Mouse (Mus musculus) liver, postnatal 0 days (tissue): ENCODE data around the gene Dct. TPM values are rescaled to one million over a fixed set of nuclear protein-coding genes. Genes with fewer than 3 reads are reported as not detected.

Experiments
- ATAC-seq: fragments of 200-750 bp; cut with Nextera tagmentation; 2 replicates; pipeline ENCODE4 v1.8.0; 2017; ENCODE audit warnings: mild to moderate bottlenecking, moderate library complexity
- DNase-seq: peaks from one replicate; pipeline ENCODE4 v3.0.0-alpha.2; 2016
- H3K27ac ChIP-seq: fragments of 300-500 bp; sonication (generic); 2 replicates; pipeline ENCODE4 v1.5.1; 2014; ENCODE audit warnings: antibody characterized with exemption, moderate library complexity, mild to moderate bottlenecking, low read depth
- H3K27me3 ChIP-seq: fragments of 300-500 bp; sonication (generic); 2 replicates; pipeline ENCODE4 v1.6.1; 2014; ENCODE audit warnings: low read length, control low read depth, mixed read lengths; ENCODE audit not compliant: insufficient read depth
- H3K36me3 ChIP-seq: fragments of 300-500 bp; sonication (generic); replicated peaks from 2 replicates; pipeline ENCODE4 v1.6.1; 2014; ENCODE audit warnings: mild to moderate bottlenecking, control low read depth, low read length, moderate library complexity, mixed read lengths; ENCODE audit not compliant: insufficient read depth
- H3K4me1 ChIP-seq: fragments of 300-500 bp; sonication (generic); 2 replicates; pipeline ENCODE4 v1.6.1; 2014; ENCODE audit warnings: antibody characterized with exemption, mild to moderate bottlenecking, control low read depth; ENCODE audit not compliant: insufficient read depth
- H3K4me2 ChIP-seq: fragments of 300-500 bp; sonication (generic); 2 replicates; pipeline ENCODE4 v1.6.1; 2014; ENCODE audit warnings: low read depth, mild to moderate bottlenecking, low read length, moderate library complexity, mixed read lengths
- H3K4me3 ChIP-seq: fragments of 300-500 bp; sonication (generic); 2 replicates; pipeline ENCODE4 v1.5.1; 2014; ENCODE audit warnings: low read depth, low read length
- H3K9ac ChIP-seq: fragments of 300-500 bp; sonication (generic); replicated peaks from 2 replicates; pipeline ENCODE4 v1.6.1; 2014; ENCODE audit warnings: mild to moderate bottlenecking, moderate library complexity
- H3K9me3 ChIP-seq: fragments of 300-500 bp; sonication (generic); 2 replicates; pipeline ENCODE4 v1.6.1; 2016; ENCODE audit warnings: mild to moderate bottlenecking, control low read depth, low read length, mixed read lengths
- CTCF ChIP-seq: sonication (generic); IDR thresholded peaks from 2 replicates; pipeline ENCODE4 v1.5.1; 2016; ENCODE audit warnings: antibody characterized with exemption, low read depth
- EP300 ChIP-seq: IDR thresholded peaks from 2 replicates; pipeline ENCODE4 v1.6.1; 2016; ENCODE audit warnings: antibody characterized with exemption, low read depth, mild to moderate bottlenecking
- WGBS: fragments of 180-500 bp; shearing (Covaris S2); extraction: QIAGEN DNeasy Blood & Tissue Kit; methylation state at CpG from one replicate; pipeline ENCODE4 v1.1.7; 2014; ENCODE audit not compliant: insufficient replicate concordance; 5-methylcytosine and 5-hydroxymethylcytosine counted together
- polyA plus RNA-seq: library from polyadenylated mRNA; unstranded; fragments of >200 nt; fragmentation: Nextera tagmentation; extraction: Ambion mirVana; gene quantifications from 2 replicates; pipeline ENCODE4 v1.2.1, GENCODE M21; 2015

Dct gene
- polyA plus RNA-seq, 1 experiment from 2014 or later = 1.0 TPM

DNA sequence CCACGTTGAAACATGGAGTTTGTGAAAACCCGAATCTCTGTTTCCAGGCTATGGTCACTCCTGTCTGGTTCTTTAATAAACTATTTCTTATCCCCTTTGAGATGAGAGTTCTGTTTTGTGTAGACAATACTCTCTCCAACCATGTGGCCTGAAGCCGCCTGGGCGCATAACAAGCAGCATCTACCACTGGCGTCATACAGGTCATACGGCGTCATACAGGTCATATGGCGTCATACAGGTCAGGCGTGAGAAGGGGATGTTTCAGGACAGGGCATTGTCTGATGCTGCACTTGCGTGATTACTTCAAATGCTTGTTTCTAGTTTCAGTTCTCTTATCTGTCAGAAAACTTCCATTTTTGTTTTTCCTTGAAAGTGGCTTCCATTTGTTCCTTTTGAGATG is 47.6 kb downstream of the Dct start:
- ATAC-seq (no peak), DNase-seq (no peak)
- Histone ChIP-seq H3K9me3 (no peaks in the 10 kb centered on the region), H3K36me3 (no peaks in the 10 kb centered on the region), H3K4me2 (no peak overlapping the region), H3K4me1 (peaks cover 5% of the 10 kb centered on the region; the same call in 1 of the 2 replicates), H3K27ac (no peak overlapping the region), H3K4me3 (no peak overlapping the region), H3K9ac (no peak overlapping the region), H3K27me3 (no peaks in the 10 kb centered on the region)
- WGBS = 81% methylated on average over 10 of the region's 10 CpGs
- TF ChIP-seq CTCF (no peak), EP300 (no peak)

DNA sequence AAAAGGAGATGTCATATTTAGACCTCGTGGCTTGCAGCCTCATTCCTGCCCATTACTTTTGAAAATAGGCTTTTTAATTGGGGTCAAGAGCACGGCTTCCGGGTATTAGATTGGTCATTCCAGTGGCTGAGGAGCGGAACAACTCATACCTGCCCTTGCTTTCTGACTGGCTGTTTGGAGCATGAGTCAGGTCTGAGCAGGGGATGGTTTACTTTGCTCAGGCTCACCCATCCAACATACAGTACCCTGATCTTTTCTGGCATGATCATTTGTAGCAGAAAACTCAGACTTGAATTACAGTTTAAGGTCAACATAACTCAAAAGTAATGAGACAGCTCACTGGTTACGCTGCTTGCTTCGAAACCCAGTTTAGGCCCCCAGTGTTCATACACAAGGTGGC is 58.2 kb downstream of the Dct start:
- Histone ChIP-seq H3K27me3 (no peaks in the 10 kb centered on the region), H3K27ac (no peak overlapping the region), H3K4me1 (no peaks in the 10 kb centered on the region), H3K9me3 (no peaks in the 10 kb centered on the region), H3K36me3 (no peaks in the 10 kb centered on the region), H3K4me3 (no peak overlapping the region), H3K9ac (no peak overlapping the region), H3K4me2 (no peak overlapping the region)
- 79% methylated on average over 6 of the region's 6 CpGs for WGBS
- DNase-seq = no peak
- ATAC-seq = no peak
- TF ChIP-seq CTCF (no peak), EP300 (no peak)

DNA sequence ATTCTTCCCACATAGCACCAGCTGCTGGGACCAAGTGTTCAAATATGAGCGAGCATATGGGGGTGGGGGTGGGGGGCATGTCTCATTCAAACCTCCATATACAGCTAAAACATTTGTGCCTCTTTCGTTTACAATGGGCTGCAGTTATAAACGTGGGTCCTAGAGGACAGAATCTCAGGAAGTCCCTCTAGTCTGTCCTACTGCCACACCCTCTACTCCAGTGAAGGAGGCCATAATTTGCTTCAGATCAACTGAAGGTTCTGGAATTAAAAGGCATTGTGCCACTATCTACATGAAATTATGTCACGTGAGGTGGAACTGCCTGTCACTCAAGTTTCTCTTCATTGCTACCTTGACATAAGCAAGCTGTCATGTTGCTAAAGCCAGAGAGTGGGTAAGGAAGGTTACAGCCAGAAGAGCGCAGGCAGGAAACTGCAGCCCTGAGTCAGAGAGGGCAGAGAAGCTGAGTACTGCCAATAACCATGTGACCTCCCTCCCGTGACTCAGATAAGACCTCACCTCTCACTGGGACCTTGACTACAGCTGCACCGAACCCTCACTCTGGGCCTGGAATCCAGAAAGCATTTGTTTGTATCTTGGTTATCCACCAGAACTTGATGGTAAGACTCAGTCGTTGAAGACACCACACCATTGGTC is 59.3 kb downstream of the Dct start:
- 57% methylated on average over 8 of the region's 8 CpGs for WGBS
- no peak overlapping the region for H3K4me3 ChIP-seq
- H3K9ac ChIP-seq = no peak overlapping the region
- H3K4me2 ChIP-seq = no peak overlapping the region
- no peak overlapping the region for H3K27ac ChIP-seq
- no peaks in the 10 kb centered on the region for H3K4me1 ChIP-seq
- H3K27me3 ChIP-seq = no peaks in the 10 kb centered on the region
- DNase-seq (no peak), ATAC-seq (no peak)
- no peaks in the 10 kb centered on the region for H3K36me3 ChIP-seq
- no peak for TF ChIP-seq CTCF
- TF ChIP-seq EP300 = no peak
- H3K9me3 ChIP-seq = no peaks in the 10 kb centered on the region

GRCm38 (mm10) chr14:117990203-117990602 is 61.8 kb downstream of the Dct start:
- no peaks in the 10 kb centered on the region for H3K4me1 ChIP-seq
- H3K36me3 ChIP-seq = no peaks in the 10 kb centered on the region
- H3K9me3 ChIP-seq = no peaks in the 10 kb centered on the region

GRCm38 (mm10) chr14:117988444-117988843 is 63.6 kb downstream of the Dct start:
- TF ChIP-seq CTCF (no peak), EP300 (no peak)
- Histone ChIP-seq H3K4me2 (no peak overlapping the region), H3K9me3 (no peaks in the 10 kb centered on the region), H3K27ac (no peak overlapping the region), H3K9ac (no peak overlapping the region), H3K4me3 (no peak overlapping the region), H3K4me1 (no peaks in the 10 kb centered on the region), H3K36me3 (no peaks in the 10 kb centered on the region), H3K27me3 (no peaks in the 10 kb centered on the region)
- ATAC-seq (no peak), DNase-seq (no peak)
- WGBS = 78% methylated on average over 10 of the region's 10 CpGs

More at GRCm38 (mm10) chr14:117990203-117990602, 61.8 kb downstream of the Dct start:
- DNase-seq (no peak), ATAC-seq (no peak)
- no peak overlapping the region for H3K27ac ChIP-seq
- H3K27me3 ChIP-seq = no peaks in the 10 kb centered on the region
- no peak overlapping the region for H3K9ac ChIP-seq
- no peak overlapping the region for H3K4me3 ChIP-seq
- 41% methylated on average over 8 of the region's 8 CpGs for WGBS
- TF ChIP-seq CTCF (no peak), EP300 (no peak)
- no peak overlapping the region for H3K4me2 ChIP-seq

DNA sequence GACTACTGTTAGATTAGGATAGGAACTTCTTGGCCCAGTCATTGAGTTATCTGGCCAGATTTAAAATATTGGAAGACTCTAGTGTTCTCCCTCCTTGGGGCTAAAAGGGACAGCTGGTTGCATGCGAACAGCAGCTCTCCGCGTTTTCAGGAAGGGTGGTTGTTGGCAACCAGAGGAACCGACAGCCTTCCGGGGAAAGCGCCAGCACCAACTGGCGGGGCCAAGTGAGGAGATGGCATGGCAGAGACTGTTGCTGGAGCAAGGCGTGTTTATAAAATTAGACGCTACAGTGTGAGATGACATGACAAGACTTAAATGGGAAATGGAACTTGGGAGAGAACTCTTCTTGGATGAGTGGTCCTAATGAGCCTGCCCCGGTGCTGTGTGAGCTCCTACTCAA is 70.5 kb downstream of the Dct start:
- Histone ChIP-seq H3K4me1 (no peaks in the 10 kb centered on the region), H3K27me3 (no peaks in the 10 kb centered on the region), H3K4me3 (no peak overlapping the region), H3K9ac (no peak overlapping the region), H3K36me3 (no peaks in the 10 kb centered on the region), H3K4me2 (no peak overlapping the region), H3K9me3 (no peaks in the 10 kb centered on the region; the same call in 1 of the 2 replicates), H3K27ac (no peak overlapping the region)
- DNase-seq = no peak
- 89% methylated on average over 10 of the region's 10 CpGs for WGBS
- ATAC-seq = no peak
- no peak for TF ChIP-seq EP300
- no peak for TF ChIP-seq CTCF
